Mouse (Mus musculus) heart, postnatal 0 days (tissue): ENCODE results near the gene Rnf181.

ENCODE experiments used
- CTCF ChIP-seq: IDR thresholded peaks from 2 replicates; pipeline ENCODE4 v1.5.1; 2016; ENCODE audit warnings: antibody characterized with exemption, control low read depth, low read depth
- EP300 ChIP-seq: IDR thresholded peaks from 2 replicates; pipeline ENCODE4 v1.6.1; 2016; ENCODE audit warnings: antibody characterized with exemption, low read depth

DNA sequence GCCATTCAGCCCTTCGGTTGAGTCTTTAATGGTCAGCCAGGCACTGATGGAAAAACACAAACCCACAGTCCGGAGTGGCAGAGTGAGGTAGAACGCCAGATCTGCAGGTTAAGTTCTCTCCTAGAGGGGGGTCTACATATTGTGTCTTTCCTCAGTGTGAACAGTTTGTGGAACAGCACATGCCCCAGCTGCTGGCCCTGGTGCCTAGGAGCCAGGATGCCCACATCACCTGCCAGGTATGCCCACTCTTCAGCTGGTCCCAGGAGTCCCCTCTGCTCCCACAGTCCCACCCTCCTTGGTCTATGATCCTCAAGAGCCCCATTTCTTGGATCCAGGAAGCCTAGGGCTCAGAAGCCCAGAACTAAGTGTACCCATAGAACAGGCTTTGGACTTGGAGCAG is 54.6 kb downstream of the Rnf181 start:
- no peak for TF ChIP-seq CTCF
- no peak for TF ChIP-seq EP300
